Mouse (Mus musculus): ENCODE data around the gene Pip5k1c. TPM values are rescaled to one million over a fixed set of nuclear protein-coding genes. Genes with fewer than 3 reads are reported as not detected.

The Pip5k1c gene
- polyA plus RNA-seq (2014; fragmentation: Illumina TruSeq; extraction: RNeasy Lipid Tissue Mini Kit (QIAGEN cat#74804); ENCODE audit: low read depth, low replicate concordance) = 0.67 TPM

GRCm38 (mm10) chr10:81292554-81293333 lies at the start of gene Pip5k1c:
Pip5k1c (plus strand) TSS chr10:81292963.

GRCm38 (mm10) chr10:81252424-81253419 lies 40.0 kb upstream of the Pip5k1c start, which contains the start of gene Matk:
Matk (plus strand) TSS chr10:81252935.

GRCm38 (mm10) chr10:81266211-81267105 lies 26.3 kb upstream of the Pip5k1c start, which contains the start of the genes Mrpl54 and Apba3:
Mrpl54 (minus strand) TSS chr10:81266934.
Apba3 (plus strand) TSS chr10:81266960.

GRCm38 (mm10) chr10:81291511-81292104 lies 1.2 kb upstream of the Pip5k1c start, which contains the start of gene Tjp3:
Tjp3 (minus strand) TSS chr10:81291581.

GRCm38 (mm10) chr10:81320550-81321347 lies 28.0 kb downstream of the Pip5k1c start, which contains the start of gene Cactin:
Cactin (plus strand) TSS chr10:81321103.

GRCm38 (mm10) chr10:81328386-81328785 lies 35.6 kb downstream of the Pip5k1c start, which contains the start of gene Tbxa2r:
Tbxa2r (plus strand) TSS chr10:81328731.

GRCm38 (mm10) chr10:81342686-81343505 lies 50.1 kb downstream of the Pip5k1c start, which contains the start of gene Gipc3:
Gipc3 (minus strand) TSS chr10:81343266.

GRCm38 (mm10) chr10:81350351-81351063 lies 57.7 kb downstream of the Pip5k1c start, which contains the start of gene Hmg20b:
Hmg20b (minus strand) TSS chr10:81350480.

GRCm38 (mm10) chr10:81356991-81357844 lies 64.5 kb downstream of the Pip5k1c start, which contains the start of gene Mfsd12:
Mfsd12 (plus strand) TSS chr10:81357491.

GRCm38 (mm10) chr10:81365672-81366476 lies 73.1 kb downstream of the Pip5k1c start, which contains the start of gene 4930404N11Rik:
4930404N11Rik (minus strand) TSS chr10:81365816.

Other genes starting within 250 kb of the Pip5k1c start
- gene Sgta, start 232.8 kb upstream of the Pip5k1c start, polyA plus RNA-seq (2014; fragmentation: Illumina TruSeq; extraction: RNeasy Lipid Tissue Mini Kit (QIAGEN cat#74804); ENCODE audit: low read depth, low replicate concordance) = 3.3 TPM
- gene Thop1, start 222.9 kb upstream of the Pip5k1c start, polyA plus RNA-seq (2014; fragmentation: Illumina TruSeq; extraction: RNeasy Lipid Tissue Mini Kit (QIAGEN cat#74804); ENCODE audit: low read depth, low replicate concordance) = 3.0 TPM
- gene Creb3l3, start 194.1 kb upstream of the Pip5k1c start, polyA plus RNA-seq (2014; fragmentation: Illumina TruSeq; extraction: RNeasy Lipid Tissue Mini Kit (QIAGEN cat#74804); ENCODE audit: low read depth, low replicate concordance) = 0.08 TPM
- 3.2 TPM for gene Map2k2, start 187.0 kb upstream of the Pip5k1c start, polyA plus RNA-seq (2014; fragmentation: Illumina TruSeq; extraction: RNeasy Lipid Tissue Mini Kit (QIAGEN cat#74804); ENCODE audit: low read depth, low replicate concordance)
- 1.8 TPM for gene Zbtb7a, start 157.7 kb upstream of the Pip5k1c start, polyA plus RNA-seq (2014; fragmentation: Illumina TruSeq; extraction: RNeasy Lipid Tissue Mini Kit (QIAGEN cat#74804); ENCODE audit: low read depth, low replicate concordance)
- 0.78 TPM for gene Pias4, start 125.0 kb upstream of the Pip5k1c start, polyA plus RNA-seq (2014; fragmentation: Illumina TruSeq; extraction: RNeasy Lipid Tissue Mini Kit (QIAGEN cat#74804); ENCODE audit: low read depth, low replicate concordance)
- gene Eef2, start 116.3 kb upstream of the Pip5k1c start, polyA plus RNA-seq (2014; fragmentation: Illumina TruSeq; extraction: RNeasy Lipid Tissue Mini Kit (QIAGEN cat#74804); ENCODE audit: low read depth, low replicate concordance) = 18.1 TPM
- not detected for gene Dapk3, start 110.0 kb upstream of the Pip5k1c start, polyA plus RNA-seq (2014; fragmentation: Illumina TruSeq; extraction: RNeasy Lipid Tissue Mini Kit (QIAGEN cat#74804); ENCODE audit: low read depth, low replicate concordance)
- 0.28 TPM for gene 4930442H23Rik, start 109.1 kb upstream of the Pip5k1c start, polyA plus RNA-seq (2014; fragmentation: Illumina TruSeq; extraction: RNeasy Lipid Tissue Mini Kit (QIAGEN cat#74804); ENCODE audit: low read depth, low replicate concordance)
- gene Nmrk2, start 90.9 kb upstream of the Pip5k1c start, polyA plus RNA-seq (2014; fragmentation: Illumina TruSeq; extraction: RNeasy Lipid Tissue Mini Kit (QIAGEN cat#74804); ENCODE audit: low read depth, low replicate concordance) = not detected
- 0.06 TPM for gene Atcay, start 62.1 kb upstream of the Pip5k1c start, polyA plus RNA-seq (2014; fragmentation: Illumina TruSeq; extraction: RNeasy Lipid Tissue Mini Kit (QIAGEN cat#74804); ENCODE audit: low read depth, low replicate concordance)
- 0.76 TPM for gene Zfr2, start 59.8 kb upstream of the Pip5k1c start, polyA plus RNA-seq (2014; fragmentation: Illumina TruSeq; extraction: RNeasy Lipid Tissue Mini Kit (QIAGEN cat#74804); ENCODE audit: low read depth, low replicate concordance)
- not detected for gene Matk, start 40.0 kb upstream of the Pip5k1c start, polyA plus RNA-seq (2014; fragmentation: Illumina TruSeq; extraction: RNeasy Lipid Tissue Mini Kit (QIAGEN cat#74804); ENCODE audit: low read depth, low replicate concordance)
- gene Mrpl54, start 26.0 kb upstream of the Pip5k1c start, polyA plus RNA-seq (2014; fragmentation: Illumina TruSeq; extraction: RNeasy Lipid Tissue Mini Kit (QIAGEN cat#74804); ENCODE audit: low read depth, low replicate concordance) = 6.4 TPM
- gene Apba3, start 26.0 kb upstream of the Pip5k1c start, polyA plus RNA-seq (2014; fragmentation: Illumina TruSeq; extraction: RNeasy Lipid Tissue Mini Kit (QIAGEN cat#74804); ENCODE audit: low read depth, low replicate concordance) = 4.4 TPM
- gene Tjp3, start 1.4 kb upstream of the Pip5k1c start, polyA plus RNA-seq (2014; fragmentation: Illumina TruSeq; extraction: RNeasy Lipid Tissue Mini Kit (QIAGEN cat#74804); ENCODE audit: low read depth, low replicate concordance) = not detected
- 0.14 TPM for gene Cactin, start 28.1 kb downstream of the Pip5k1c start, polyA plus RNA-seq (2014; fragmentation: Illumina TruSeq; extraction: RNeasy Lipid Tissue Mini Kit (QIAGEN cat#74804); ENCODE audit: low read depth, low replicate concordance)
- not detected for gene Tbxa2r, start 35.8 kb downstream of the Pip5k1c start, polyA plus RNA-seq (2014; fragmentation: Illumina TruSeq; extraction: RNeasy Lipid Tissue Mini Kit (QIAGEN cat#74804); ENCODE audit: low read depth, low replicate concordance)
- gene Gipc3, start 50.3 kb downstream of the Pip5k1c start, polyA plus RNA-seq (2014; fragmentation: Illumina TruSeq; extraction: RNeasy Lipid Tissue Mini Kit (QIAGEN cat#74804); ENCODE audit: low read depth, low replicate concordance) = 0.11 TPM
- gene Hmg20b, start 57.5 kb downstream of the Pip5k1c start, polyA plus RNA-seq (2014; fragmentation: Illumina TruSeq; extraction: RNeasy Lipid Tissue Mini Kit (QIAGEN cat#74804); ENCODE audit: low read depth, low replicate concordance) = 2.9 TPM
- gene Mfsd12, start 64.5 kb downstream of the Pip5k1c start, polyA plus RNA-seq (2014; fragmentation: Illumina TruSeq; extraction: RNeasy Lipid Tissue Mini Kit (QIAGEN cat#74804); ENCODE audit: low read depth, low replicate concordance) = 0.90 TPM
- gene 4930404N11Rik, start 72.9 kb downstream of the Pip5k1c start, polyA plus RNA-seq (2014; fragmentation: Illumina TruSeq; extraction: RNeasy Lipid Tissue Mini Kit (QIAGEN cat#74804); ENCODE audit: low read depth, low replicate concordance) = not detected
- 1.1 TPM for gene Fzr1, start 85.6 kb downstream of the Pip5k1c start, polyA plus RNA-seq (2014; fragmentation: Illumina TruSeq; extraction: RNeasy Lipid Tissue Mini Kit (QIAGEN cat#74804); ENCODE audit: low read depth, low replicate concordance)
- gene Dohh, start 91.5 kb downstream of the Pip5k1c start, polyA plus RNA-seq (2014; fragmentation: Illumina TruSeq; extraction: RNeasy Lipid Tissue Mini Kit (QIAGEN cat#74804); ENCODE audit: low read depth, low replicate concordance) = not detected
- 0.20 TPM for gene Gm48551, start 91.5 kb downstream of the Pip5k1c start, polyA plus RNA-seq (2014; fragmentation: Illumina TruSeq; extraction: RNeasy Lipid Tissue Mini Kit (QIAGEN cat#74804); ENCODE audit: low read depth, low replicate concordance)
- not detected for gene Gm48552, start 96.0 kb downstream of the Pip5k1c start, polyA plus RNA-seq (2014; fragmentation: Illumina TruSeq; extraction: RNeasy Lipid Tissue Mini Kit (QIAGEN cat#74804); ENCODE audit: low read depth, low replicate concordance)
- gene Smim24, start 100.1 kb downstream of the Pip5k1c start, polyA plus RNA-seq (2014; fragmentation: Illumina TruSeq; extraction: RNeasy Lipid Tissue Mini Kit (QIAGEN cat#74804); ENCODE audit: low read depth, low replicate concordance) = 273 TPM
- gene Nfic, start 162.7 kb downstream of the Pip5k1c start, polyA plus RNA-seq (2014; fragmentation: Illumina TruSeq; extraction: RNeasy Lipid Tissue Mini Kit (QIAGEN cat#74804); ENCODE audit: low read depth, low replicate concordance) = 3.2 TPM
- 4.3 TPM for gene Celf5, start 189.7 kb downstream of the Pip5k1c start, polyA plus RNA-seq (2014; fragmentation: Illumina TruSeq; extraction: RNeasy Lipid Tissue Mini Kit (QIAGEN cat#74804); ENCODE audit: low read depth, low replicate concordance)
- not detected for gene Ncln, start 203.4 kb downstream of the Pip5k1c start, polyA plus RNA-seq (2014; fragmentation: Illumina TruSeq; extraction: RNeasy Lipid Tissue Mini Kit (QIAGEN cat#74804); ENCODE audit: low read depth, low replicate concordance)
- not detected for gene S1pr4, start 207.2 kb downstream of the Pip5k1c start, polyA plus RNA-seq (2014; fragmentation: Illumina TruSeq; extraction: RNeasy Lipid Tissue Mini Kit (QIAGEN cat#74804); ENCODE audit: low read depth, low replicate concordance)
- not detected for gene Gna15, start 231.3 kb downstream of the Pip5k1c start, polyA plus RNA-seq (2014; fragmentation: Illumina TruSeq; extraction: RNeasy Lipid Tissue Mini Kit (QIAGEN cat#74804); ENCODE audit: low read depth, low replicate concordance)

Data from testis, adult 10 weeks (tissue).